Mouse (Mus musculus): ENCODE results near the gene Ccdc148. TPM values are rescaled to one million over a fixed set of nuclear protein-coding genes. Genes with fewer than 3 reads are reported as not detected.

The Ccdc148 gene
- polyA plus RNA-seq, 1 experiment from 2014 or later, result 1.4 TPM

DNA sequence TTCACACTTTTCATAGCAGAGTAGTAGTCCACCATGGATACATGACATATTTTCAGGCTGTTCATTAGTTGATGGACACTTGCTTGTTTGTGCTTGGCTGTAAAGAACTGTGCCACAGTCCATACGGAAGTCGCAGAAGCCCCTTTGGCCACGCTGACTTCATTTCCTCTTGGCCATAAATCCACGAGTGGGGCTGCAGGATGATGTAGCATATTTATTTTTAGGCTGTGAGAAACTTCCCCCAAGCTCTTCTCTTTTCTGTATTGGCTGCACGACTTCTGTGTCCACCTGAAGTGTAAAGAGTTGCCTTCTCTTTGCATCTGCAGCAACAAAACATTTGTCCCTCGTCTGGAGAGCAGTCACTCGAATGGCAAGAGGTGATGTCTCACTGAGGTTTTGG, 31.5 kb downstream of the Ccdc148 start:
- H3K4me3 ChIP-seq (ENCODE audit: low read length), result no peak overlapping the region
- 62% methylated on average over 7 of the region's 7 CpGs for WGBS
- ATAC-seq (ENCODE audit: low FRiP score, low TSS enrichment), result no peak
- no peak overlapping the region for H3K9ac ChIP-seq (replicated peaks; ENCODE audit: low read length)
- no peaks in the 10 kb centered on the region for H3K9me3 ChIP-seq (ENCODE audit: low read length)
- H3K27me3 ChIP-seq (ENCODE audit: insufficient read depth, low read length), result no peaks in the 10 kb centered on the region
- H3K4me2 ChIP-seq (replicated peaks; ENCODE audit: low read depth, low read length), result no peak overlapping the region
- H3K36me3 ChIP-seq (ENCODE audit: insufficient read depth, low read length), result no peaks in the 10 kb centered on the region
- no peak overlapping the region for H3K27ac ChIP-seq (ENCODE audit: low read length)
- H3K4me1 ChIP-seq (ENCODE audit: insufficient read depth, low read length), result no peaks in the 10 kb centered on the region

DNA sequence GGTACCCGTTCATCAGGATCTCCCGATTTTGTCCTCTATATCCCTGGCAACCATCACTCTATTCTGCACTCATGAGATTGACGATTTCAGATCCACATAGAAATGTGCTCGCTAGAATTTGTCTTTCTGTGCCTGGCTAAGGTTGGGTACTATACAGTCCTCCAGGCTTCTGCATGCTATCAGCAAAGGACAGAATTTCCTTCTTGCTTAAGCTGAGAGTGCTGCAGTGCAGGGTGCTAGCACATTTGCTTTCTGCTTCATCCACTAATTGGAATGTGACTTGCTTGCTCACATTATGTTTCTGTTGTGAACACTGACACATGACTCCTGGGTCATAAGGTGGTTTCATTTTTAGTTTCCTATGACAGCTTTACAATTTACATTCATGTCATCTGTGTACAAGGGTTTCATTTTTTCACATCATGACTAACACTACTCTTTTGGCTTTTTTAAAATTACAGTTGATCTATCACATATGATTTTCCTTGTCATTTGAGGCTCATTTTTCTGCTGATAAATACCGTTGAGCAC, 104.8 kb downstream of the Ccdc148 start:
- Histone ChIP-seq H3K4me1 (ENCODE audit: insufficient read depth, low read length) (no peaks in the 10 kb centered on the region), H3K9me3 (ENCODE audit: low read length) (no peaks in the 10 kb centered on the region), H3K4me3 (ENCODE audit: low read length) (no peak overlapping the region), H3K27me3 (ENCODE audit: insufficient read depth, low read length) (no peaks in the 10 kb centered on the region), H3K4me2 (replicated peaks; ENCODE audit: low read depth, low read length) (no peak overlapping the region), H3K27ac (ENCODE audit: low read length) (no peak overlapping the region), H3K9ac (replicated peaks; ENCODE audit: low read length) (no peak overlapping the region), H3K36me3 (ENCODE audit: insufficient read depth, low read length) (no peaks in the 10 kb centered on the region)
- WGBS, result 79% methylated on average over 5 of the region's 5 CpGs
- no peak for ATAC-seq (ENCODE audit: low FRiP score, low TSS enrichment)

DNA sequence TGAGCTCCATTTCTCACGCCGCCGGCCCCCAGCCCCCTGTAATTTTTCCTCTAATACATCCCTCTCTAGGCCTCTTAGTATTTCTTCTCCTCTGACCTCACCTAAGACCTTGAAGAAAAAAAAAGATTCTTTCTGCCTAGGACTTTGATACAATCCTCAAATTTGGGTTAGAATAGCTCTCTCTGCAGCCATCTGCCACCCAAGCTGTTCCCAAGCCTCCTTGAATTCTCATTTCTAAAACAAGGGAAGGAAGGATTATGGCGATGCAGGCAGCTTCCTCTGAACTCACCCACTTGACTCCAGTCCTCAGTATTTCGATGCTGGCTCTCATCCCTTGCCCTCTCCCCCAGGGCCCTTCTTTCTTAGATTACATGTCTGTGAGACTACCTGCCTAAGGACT, 106.1 kb downstream of the Ccdc148 start:
- no peak overlapping the region for H3K27ac ChIP-seq (ENCODE audit: low read length)
- H3K4me2 ChIP-seq (replicated peaks; ENCODE audit: low read depth, low read length), result no peak overlapping the region
- H3K27me3 ChIP-seq (ENCODE audit: insufficient read depth, low read length), result no peaks in the 10 kb centered on the region
- ATAC-seq (ENCODE audit: low FRiP score, low TSS enrichment), result no peak
- H3K9ac ChIP-seq (replicated peaks; ENCODE audit: low read length), result no peak overlapping the region
- 70% methylated on average over 5 of the region's 5 CpGs for WGBS
- no peaks in the 10 kb centered on the region for H3K9me3 ChIP-seq (ENCODE audit: low read length)
- no peaks in the 10 kb centered on the region for H3K36me3 ChIP-seq (ENCODE audit: insufficient read depth, low read length)
- H3K4me1 ChIP-seq (ENCODE audit: insufficient read depth, low read length), result no peaks in the 10 kb centered on the region
- H3K4me3 ChIP-seq (ENCODE audit: low read length), result no peak overlapping the region

DNA sequence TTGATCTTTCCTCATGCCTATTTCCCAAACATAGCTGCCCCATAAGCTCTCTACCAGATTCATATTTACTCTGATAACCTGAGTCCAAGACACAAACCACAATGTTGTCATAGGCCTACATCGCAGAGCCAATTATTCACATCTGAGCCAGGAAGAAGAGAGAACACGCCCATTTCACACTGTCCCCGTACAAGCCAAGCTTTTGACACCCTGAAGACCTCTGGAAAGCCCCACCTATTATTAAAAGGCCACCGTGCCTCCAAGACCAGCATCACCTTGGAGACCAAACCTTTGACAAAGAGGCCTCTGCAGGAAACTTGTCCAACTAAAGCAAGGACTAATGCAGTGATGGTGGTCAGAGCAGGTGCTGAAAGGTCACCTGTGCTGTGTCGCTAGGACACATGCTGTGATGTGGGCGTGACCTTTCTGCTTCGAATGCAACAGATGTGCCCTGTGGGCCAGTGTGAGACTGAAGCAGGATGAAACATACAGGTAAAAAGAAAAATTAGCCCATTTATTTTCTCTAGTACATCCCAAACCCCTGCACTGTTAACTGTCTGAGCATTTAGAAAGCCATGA, 106.9 kb downstream of the Ccdc148 start:
- Histone ChIP-seq H3K4me2 (replicated peaks; ENCODE audit: low read depth, low read length) (no peak overlapping the region), H3K9ac (replicated peaks; ENCODE audit: low read length) (no peak overlapping the region), H3K4me3 (ENCODE audit: low read length) (no peak overlapping the region), H3K27me3 (ENCODE audit: insufficient read depth, low read length) (no peaks in the 10 kb centered on the region), H3K27ac (ENCODE audit: low read length) (no peak overlapping the region), H3K9me3 (ENCODE audit: low read length) (no peaks in the 10 kb centered on the region), H3K36me3 (ENCODE audit: insufficient read depth, low read length) (no peaks in the 10 kb centered on the region), H3K4me1 (ENCODE audit: insufficient read depth, low read length) (no peaks in the 10 kb centered on the region)
- ATAC-seq (ENCODE audit: low FRiP score, low TSS enrichment), result no peak
- WGBS, result 67% methylated on average over 7 of the region's 7 CpGs

DNA sequence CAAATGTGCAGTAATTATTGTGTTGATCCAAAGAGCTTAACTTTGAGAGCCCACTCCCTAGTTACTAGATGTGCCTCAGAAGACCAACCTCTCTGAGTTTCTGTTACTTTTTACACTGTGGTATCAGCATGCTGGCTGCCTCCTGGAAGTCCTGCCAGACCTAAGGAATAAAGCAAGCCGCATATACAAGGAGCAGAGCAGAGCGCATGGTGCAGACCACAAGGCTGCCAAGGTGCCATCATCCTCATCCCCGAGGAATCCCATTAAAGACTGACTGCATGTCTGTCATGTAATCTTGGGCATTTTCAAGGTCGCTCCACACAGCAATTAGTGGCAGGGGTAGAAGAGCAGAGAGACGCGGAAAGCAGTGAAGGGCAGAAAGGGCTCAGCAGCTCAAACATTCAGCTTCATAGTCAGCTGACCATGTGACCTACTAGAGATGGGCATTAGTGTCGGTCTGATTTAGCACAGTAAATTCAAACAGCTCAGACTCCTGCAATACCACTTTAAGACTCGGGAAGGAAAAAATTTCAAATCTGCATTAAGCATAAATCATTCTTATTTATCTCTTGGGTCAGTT, 110.1 kb downstream of the Ccdc148 start:
- no peaks in the 10 kb centered on the region for H3K27me3 ChIP-seq (ENCODE audit: insufficient read depth, low read length)
- H3K4me3 ChIP-seq (ENCODE audit: low read length), result no peak overlapping the region
- H3K9me3 ChIP-seq (ENCODE audit: low read length), result no peaks in the 10 kb centered on the region
- H3K9ac ChIP-seq (replicated peaks; ENCODE audit: low read length), result no peak overlapping the region
- ATAC-seq (ENCODE audit: low FRiP score, low TSS enrichment), result no peak
- H3K36me3 ChIP-seq (ENCODE audit: insufficient read depth, low read length), result no peaks in the 10 kb centered on the region
- H3K4me1 ChIP-seq (ENCODE audit: insufficient read depth, low read length), result no peaks in the 10 kb centered on the region
- WGBS, result 68% methylated on average over 8 of the region's 8 CpGs
- H3K4me2 ChIP-seq (replicated peaks; ENCODE audit: low read depth, low read length), result no peak overlapping the region
- H3K27ac ChIP-seq (ENCODE audit: low read length), result no peak overlapping the region

DNA sequence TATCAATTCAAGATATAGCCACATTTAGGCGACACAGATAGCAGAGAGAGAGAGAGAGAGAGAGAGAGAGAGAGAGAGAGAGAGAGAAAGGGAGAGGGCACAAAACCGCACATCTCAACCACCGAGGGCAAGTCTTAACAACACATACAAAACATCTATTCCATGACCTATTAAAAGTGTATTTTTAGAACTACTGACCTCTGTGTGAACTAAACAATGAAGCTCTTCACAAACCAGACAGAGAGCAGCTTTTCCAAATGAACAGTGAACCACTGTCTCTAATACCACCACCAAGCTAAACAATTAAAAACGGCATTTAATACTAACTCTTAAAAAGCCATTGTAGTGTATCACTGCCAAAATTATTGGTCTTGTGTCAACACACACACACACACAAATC, 110.8 kb downstream of the Ccdc148 start:
- Histone ChIP-seq H3K27me3 (ENCODE audit: insufficient read depth, low read length) (no peaks in the 10 kb centered on the region), H3K4me3 (ENCODE audit: low read length) (no peak overlapping the region), H3K36me3 (ENCODE audit: insufficient read depth, low read length) (no peaks in the 10 kb centered on the region), H3K9me3 (ENCODE audit: low read length) (no peaks in the 10 kb centered on the region), H3K4me1 (ENCODE audit: insufficient read depth, low read length) (no peaks in the 10 kb centered on the region), H3K27ac (ENCODE audit: low read length) (no peak overlapping the region), H3K9ac (replicated peaks; ENCODE audit: low read length) (no peak overlapping the region), H3K4me2 (replicated peaks; ENCODE audit: low read depth, low read length) (no peak overlapping the region)
- WGBS, result 67% methylated on average over 4 of the region's 4 CpGs
- ATAC-seq (ENCODE audit: low FRiP score, low TSS enrichment), result no peak

GRCm38 (mm10) chr2:59048775-59049451, 111.6 kb downstream of the Ccdc148 start:
- no peak overlapping the region for H3K27ac ChIP-seq (ENCODE audit: low read length)
- no peak for ATAC-seq (ENCODE audit: low FRiP score, low TSS enrichment)
- H3K4me3 ChIP-seq (ENCODE audit: low read length), result no peak overlapping the region
- no peaks in the 10 kb centered on the region for H3K9me3 ChIP-seq (ENCODE audit: low read length)
- 72% methylated on average over 6 of the region's 6 CpGs for WGBS
- no peak overlapping the region for H3K4me2 ChIP-seq (replicated peaks; ENCODE audit: low read depth, low read length)
- no peaks in the 10 kb centered on the region for H3K36me3 ChIP-seq (ENCODE audit: insufficient read depth, low read length)
- no peaks in the 10 kb centered on the region for H3K4me1 ChIP-seq (ENCODE audit: insufficient read depth, low read length)
- H3K9ac ChIP-seq (replicated peaks; ENCODE audit: low read length), result no peak overlapping the region
- H3K27me3 ChIP-seq (ENCODE audit: insufficient read depth, low read length), result no peaks in the 10 kb centered on the region

DNA sequence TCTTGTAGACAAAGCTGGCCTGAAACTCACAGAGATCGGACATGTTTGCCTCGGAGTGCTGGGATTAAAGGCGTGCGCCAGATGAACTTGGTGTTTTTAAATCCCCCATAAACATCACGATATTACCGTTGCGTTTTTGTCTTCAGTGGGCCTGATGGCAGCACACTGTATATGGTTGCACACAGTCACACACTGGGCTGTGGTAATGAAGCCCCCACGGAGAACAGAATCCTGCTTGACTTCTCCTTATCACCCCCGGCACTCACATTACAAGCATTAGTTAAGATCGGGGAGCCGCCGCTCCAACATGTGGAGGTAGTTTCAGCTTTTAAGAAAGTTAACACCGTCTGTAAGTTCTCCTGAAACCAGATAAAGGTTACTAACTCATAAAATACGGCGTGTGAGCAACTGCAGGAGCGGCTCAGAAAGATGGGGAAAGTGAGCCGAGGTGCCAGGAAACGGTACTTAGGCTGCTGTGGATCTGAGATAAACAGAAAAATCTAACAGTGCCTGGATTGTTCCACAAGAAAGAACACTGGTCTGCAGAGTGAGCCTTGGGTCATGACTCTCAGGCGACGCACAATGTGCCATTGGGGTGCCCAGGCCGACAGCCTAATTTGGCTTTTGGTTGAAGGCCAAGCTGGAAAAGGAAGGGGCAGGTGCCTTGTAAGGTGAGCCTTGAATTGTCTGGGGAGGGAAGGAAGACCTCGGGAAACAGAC, 117.0 kb downstream of the Ccdc148 start:
- H3K27me3 ChIP-seq (ENCODE audit: insufficient read depth, low read length), result no peaks in the 10 kb centered on the region
- 0 out of 2 replicates have a peak, but pooled peaks have one; percentile 51 for ATAC-seq (ENCODE audit: low FRiP score, low TSS enrichment)
- no peak overlapping the region for H3K27ac ChIP-seq (ENCODE audit: low read length)

DNA sequence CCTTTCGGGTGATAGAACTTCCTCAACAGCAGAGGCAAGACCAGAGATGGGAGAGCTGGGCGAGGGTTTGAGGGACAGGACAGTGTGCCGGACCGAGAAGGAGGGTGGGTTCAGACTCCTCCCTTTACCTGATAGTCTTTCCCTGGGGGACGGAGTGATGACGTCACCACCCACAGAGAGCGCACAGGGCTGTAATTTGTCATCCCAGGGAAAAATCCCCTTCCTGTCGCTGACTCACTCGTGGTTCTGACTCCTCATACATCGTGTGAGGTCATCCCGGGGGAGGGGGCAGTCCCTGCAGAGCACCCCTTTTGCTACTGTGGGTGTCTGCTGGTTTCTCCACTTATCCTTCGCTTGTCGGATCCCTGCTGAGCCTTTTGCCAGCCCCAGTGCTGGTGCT, 117.9 kb downstream of the Ccdc148 start:
- Histone ChIP-seq H3K4me3 (ENCODE audit: low read length) (no peak overlapping the region), H3K4me1 (ENCODE audit: insufficient read depth, low read length) (no peaks in the 10 kb centered on the region), H3K27me3 (ENCODE audit: insufficient read depth, low read length) (no peaks in the 10 kb centered on the region), H3K36me3 (ENCODE audit: insufficient read depth, low read length) (no peaks in the 10 kb centered on the region), H3K27ac (ENCODE audit: low read length) (no peak overlapping the region), H3K9ac (replicated peaks; ENCODE audit: low read length) (no peak overlapping the region), H3K9me3 (ENCODE audit: low read length) (no peaks in the 10 kb centered on the region), H3K4me2 (replicated peaks; ENCODE audit: low read depth, low read length) (no peak overlapping the region)
- ATAC-seq (ENCODE audit: low FRiP score, low TSS enrichment), result no peak
- WGBS, result 62% methylated on average over 13 of the region's 13 CpGs

More for the DNA sequence above, 117.0 kb downstream of the Ccdc148 start:
- Histone ChIP-seq H3K9me3 (ENCODE audit: low read length) (no peaks in the 10 kb centered on the region), H3K4me3 (ENCODE audit: low read length) (no peak overlapping the region), H3K4me1 (ENCODE audit: insufficient read depth, low read length) (no peaks in the 10 kb centered on the region), H3K36me3 (ENCODE audit: insufficient read depth, low read length) (no peaks in the 10 kb centered on the region), H3K9ac (replicated peaks; ENCODE audit: low read length) (no peak overlapping the region), H3K4me2 (replicated peaks; ENCODE audit: low read depth, low read length) (peak overlapping the region; percentile 3; the same call in 1 of the 2 replicates)
- 45% methylated on average over 22 of the region's 22 CpGs for WGBS

Data from kidney, embryonic 16.5 days (tissue).